Mouse (Mus musculus) testis, adult 2 months (tissue): ENCODE measurements around the gene Kpna7.

Experiments
- CTCF ChIP-seq: fragments of 200-500 bp; IDR thresholded peaks from 2 replicates; pipeline ENCODE4 v1.5.1; 2012; ENCODE audit warnings: low read depth, mild to moderate bottlenecking, inconsistent platforms, low read length, moderate library complexity; ENCODE audit not compliant: control insufficient read depth, insufficient read depth, insufficient replicate concordance
- POLR2A ChIP-seq: fragments of 200-500 bp; IDR thresholded peaks from 2 replicates; pipeline ENCODE4 v1.6.1; 2012; ENCODE audit warnings: low read depth, mild to moderate bottlenecking, inconsistent platforms, low read length, moderate library complexity; ENCODE audit not compliant: control insufficient read depth

- no peak for TF ChIP-seq CTCF
- no peak for TF ChIP-seq POLR2A
These were observed 95.3 kb downstream of the Kpna7 start for GRCm38 (mm10) chr5:144988340-144989060.
